Mouse (Mus musculus): ENCODE results near the gene Smarcc1. TPM values are rescaled to one million over a fixed set of nuclear protein-coding genes. Genes with fewer than 3 reads are reported as not detected.

Smarcc1 gene
- polyA plus RNA-seq, 2 experiments from 2014 or later = 23.4 to 24.1 TPM

DNA sequence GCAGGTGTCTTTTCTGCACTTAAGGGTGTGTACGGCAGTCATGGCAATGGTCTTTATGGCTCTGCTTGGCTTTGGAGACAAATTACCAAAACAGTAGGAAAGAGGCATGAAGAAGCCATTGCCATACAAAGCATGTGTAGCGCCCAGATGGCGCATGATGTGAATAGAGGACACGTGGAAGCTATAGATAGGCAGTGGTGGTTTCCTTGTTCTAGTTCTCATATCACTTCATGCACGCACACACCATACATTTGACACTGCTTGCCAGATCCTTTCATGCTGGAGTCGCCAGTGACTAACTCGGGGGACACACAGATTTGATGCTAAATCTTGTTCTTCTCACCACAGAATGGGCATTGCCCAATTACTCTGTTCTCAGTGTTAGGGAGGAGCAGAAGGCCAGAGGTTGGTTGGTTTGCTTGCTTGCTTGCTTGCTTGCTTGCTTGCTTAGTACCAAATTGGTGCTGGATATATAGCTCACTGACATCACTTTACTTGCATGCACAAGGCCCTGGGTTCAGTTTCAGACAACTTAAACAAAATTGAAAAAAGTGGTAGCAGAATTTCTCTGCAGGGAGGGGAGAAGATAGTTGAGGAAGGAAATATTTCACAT, 125.8 kb downstream of the Smarcc1 start, which contains the start of gene Cspg5:
Gene Cspg5 (plus strand): TSS at position 563 of the 613 bp plus-strand sequence.
- no peak for ATAC-seq

DNA sequence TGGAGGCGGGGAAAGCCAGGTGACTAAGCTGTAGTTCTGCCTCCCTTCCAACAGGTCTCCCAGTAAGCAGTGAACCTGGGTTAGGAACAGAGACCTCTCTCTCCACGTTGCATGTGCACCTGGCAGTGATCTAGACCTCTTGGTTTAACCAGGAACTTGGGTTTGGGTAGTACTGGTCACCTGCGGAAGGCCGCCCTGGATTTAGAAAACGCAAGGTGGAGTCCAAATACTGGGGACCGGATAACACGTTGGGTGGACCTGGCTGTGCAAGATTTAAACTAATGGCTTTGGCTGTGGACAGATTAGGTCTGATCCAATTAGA, 127.0 kb downstream of the Smarcc1 start:
- no peak for ATAC-seq

DNA sequence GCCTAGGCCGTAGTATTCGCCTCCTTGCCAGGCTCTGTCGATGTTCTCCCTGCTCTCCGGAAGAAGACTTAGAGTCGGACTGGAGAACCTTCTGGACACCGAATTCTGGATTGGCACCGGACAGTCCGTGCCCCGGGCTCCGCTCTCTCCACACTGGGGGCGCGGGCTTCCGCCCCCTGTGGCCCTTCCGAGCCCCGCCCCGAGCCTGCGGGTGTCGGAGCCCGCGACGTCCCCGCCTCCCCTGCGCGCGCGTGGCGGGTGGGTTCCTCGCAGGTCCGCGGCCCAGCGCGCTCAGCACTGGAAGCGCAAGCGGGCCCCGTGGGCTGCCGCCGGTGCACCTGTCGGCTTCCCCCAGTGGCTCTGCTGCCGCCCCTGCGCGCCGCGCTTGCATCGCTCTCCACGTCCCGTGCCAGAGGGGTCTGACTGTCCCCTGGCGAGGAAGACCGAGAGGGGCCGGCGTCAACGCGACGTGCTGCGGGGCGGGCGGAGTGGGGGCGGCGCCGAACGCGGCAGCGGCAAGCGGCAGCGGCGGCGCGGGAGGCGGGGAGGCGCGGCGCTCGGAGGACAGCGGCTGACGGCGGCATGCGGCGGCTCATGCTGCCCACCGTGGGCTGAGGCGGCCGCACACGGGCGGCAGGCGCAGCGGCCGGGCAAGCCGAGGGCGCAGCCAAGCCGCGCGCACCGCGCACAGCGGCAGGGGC, 127.5 kb downstream of the Smarcc1 start:
- no peak for ATAC-seq

DNA sequence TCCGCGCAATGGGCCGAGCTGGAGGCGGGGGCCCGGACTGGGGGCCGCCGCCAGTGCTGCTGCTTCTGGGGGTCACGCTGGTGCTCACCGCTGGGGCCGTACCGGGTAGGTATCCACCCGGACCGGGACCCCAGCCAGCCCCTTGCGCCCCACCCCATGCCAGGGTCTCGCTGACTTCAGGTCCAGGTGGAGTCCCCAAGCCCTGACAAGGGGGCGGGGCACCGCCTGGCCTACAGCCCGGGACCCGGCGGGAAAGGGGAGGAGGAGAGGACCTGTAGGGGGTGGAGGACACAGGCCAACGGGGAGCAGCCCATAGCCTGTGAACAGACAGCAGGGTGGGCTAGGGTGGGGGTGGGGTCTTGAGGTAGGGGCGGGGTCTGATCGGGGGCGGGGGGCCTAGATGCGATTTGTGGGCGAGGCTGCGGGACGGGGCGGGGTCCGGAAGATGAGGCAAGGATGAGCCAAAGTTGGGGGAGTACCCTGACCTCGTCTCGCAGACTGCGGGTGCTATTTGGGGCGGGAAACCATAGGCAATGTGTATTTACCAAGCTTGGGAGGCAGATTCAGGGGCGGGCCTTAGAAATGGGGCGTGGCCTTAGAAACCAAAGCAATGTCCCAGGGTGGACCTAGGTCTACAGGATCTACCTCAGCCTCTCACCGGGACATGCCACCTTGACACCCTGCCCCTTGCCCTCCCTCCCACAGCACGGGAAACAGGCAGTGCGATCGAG, 128.2 kb downstream of the Smarcc1 start:
- ATAC-seq = no peak

DNA sequence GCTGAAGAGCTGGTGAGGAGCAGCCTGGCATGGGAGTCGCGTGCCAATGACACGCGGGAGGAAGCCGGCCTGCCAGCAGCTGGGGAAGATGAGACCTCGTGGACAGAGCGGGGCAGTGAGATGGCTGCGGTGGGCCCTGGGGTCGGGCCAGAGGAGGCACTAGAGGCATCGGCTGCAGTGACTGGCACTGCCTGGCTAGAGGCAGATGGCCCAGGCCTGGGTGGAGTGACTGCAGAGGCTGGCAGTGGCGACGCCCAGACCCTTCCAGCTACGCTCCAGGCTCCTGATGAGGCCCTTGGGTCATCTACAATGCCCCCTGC, 128.8 kb downstream of the Smarcc1 start:
- ATAC-seq = no peak

DNA sequence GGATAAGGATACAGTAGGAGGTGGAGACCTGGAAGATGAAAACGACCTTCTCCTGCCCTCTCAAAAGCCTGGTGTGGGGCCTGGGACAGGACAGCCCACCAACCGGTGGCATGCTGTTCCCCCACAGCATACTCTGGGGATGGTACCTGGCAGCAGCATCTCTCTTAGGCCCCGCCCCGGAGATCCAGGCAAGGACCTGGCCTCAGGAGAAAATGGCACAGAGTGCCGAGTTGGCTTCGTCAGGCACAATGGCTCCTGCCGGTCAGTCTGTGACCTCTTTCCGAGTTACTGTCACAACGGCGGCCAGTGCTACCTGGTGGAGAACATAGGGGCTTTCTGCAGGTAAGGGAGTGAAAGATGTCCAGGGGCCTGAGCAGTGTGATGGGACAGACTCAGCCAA, 129.5 kb downstream of the Smarcc1 start:
- no peak for ATAC-seq

DNA sequence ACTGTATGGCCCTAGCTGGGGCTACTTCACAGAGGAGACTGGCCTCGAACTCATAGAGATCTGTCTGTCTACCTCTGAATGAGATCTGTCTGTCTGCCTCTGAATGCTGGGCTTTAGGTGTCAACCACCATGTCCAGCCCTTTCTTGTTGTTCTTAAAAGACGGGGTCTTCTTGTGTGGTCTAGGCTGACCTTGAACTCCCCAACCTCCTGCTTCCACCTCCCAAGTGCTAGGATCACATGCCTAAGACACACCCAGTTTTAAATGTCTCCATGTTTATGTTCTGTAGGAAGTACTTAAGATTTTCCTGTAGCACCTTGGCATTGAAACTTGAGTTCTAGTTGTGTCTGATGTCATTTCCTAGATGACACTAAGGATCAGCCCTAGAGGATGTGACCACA, 131.4 kb downstream of the Smarcc1 start:
- ATAC-seq = no peak

DNA sequence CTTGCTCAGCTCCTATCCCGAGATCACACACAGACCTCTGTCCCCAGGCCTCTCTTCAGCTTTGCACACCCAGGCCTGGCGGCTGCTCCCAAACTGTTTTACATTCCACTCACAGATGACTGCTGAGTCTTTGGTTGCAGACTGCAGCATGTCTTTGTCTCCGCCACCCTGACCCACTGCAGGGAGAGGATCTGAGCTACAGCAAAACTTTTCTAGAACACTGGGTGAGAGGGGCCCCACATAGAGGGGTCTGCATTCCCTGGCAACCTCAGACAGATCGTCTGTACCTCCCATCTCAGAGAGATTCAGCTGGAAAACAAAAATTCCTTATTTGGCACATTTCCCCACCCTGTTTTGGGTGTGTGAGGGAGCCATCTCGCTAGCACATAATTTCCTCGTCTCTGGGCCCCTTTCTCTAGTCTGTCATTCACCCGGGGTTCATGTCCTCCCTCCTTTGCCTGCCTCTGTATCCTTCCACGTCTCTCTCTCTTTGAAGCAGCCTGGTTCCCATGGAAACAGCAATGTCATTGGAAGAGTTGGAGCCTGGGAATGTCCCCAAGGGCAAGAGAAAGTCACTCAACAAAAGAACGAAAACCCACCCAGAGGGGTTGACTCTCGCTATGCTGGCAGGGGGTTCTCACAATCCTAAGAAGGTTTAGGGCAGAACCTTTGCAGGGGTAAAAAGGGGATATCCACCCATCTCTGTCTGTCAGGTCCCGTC, 132.5 kb downstream of the Smarcc1 start:
- ATAC-seq = no peak

DNA sequence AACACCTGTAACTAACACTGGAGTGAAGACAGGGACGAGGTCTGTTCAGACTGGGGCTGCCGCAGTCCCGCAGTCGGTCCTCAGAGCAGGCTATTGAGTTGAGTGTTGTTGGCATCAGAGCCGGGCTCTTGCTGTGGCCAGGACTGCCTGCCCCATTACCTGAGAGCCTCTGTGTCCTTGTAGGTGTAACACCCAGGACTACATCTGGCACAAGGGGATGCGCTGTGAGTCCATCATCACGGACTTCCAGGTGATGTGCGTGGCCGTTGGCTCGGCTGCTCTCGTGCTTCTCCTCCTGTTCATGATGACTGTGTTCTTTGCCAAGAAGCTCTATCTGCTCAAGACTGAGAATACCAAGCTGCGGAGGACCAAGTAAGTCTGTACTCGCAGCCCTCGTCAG, 133.3 kb downstream of the Smarcc1 start:
- no peak for ATAC-seq

DNA sequence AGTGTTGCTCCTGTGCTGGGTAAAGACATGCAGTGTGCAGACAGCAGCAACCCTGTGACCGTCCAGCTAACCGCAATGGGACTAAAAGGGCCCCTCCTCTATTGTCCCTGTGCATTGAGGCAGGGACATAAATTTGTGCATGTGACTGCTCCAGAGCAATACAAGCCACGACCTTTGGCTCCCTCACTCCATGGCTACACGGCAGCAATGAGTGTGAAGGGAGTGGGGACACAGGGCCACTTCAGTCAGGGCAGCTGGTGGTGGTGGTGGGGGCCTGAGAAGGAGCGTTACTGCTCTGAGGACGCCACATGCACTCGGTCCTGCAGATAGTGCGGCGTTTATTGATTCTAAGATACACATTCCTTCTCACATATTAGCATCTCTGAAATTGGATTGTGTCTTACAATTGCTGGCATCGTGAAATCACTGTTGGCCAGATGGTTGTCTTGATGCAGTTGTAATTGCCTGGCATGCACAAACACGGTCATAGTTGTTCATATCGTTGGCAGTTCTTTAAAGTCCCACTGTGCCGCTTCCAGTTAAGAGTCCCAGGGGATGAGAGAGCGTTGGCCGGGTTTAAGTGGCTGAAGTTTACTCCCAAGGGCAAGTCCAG, 138.0 kb downstream of the Smarcc1 start:
- ATAC-seq = no peak

DNA sequence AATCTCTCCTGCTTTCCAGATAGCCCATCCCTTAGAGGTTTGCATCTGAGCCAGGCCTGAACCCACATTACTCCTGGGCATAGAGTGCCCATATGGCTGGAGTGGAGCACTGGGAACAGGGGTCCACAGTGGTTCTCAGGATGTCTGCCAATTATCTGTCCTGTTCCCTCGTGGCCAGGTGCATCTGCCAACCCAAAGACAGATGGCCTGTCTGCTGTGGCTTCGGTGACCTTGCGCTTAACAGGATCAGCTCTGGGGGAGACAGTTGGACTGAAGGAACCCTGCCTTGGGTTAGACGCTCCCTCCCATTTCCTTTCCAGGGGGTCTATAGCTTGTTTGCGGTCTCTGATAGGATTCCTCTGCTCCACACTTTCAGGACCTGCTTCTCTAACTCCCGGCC, 141.1 kb downstream of the Smarcc1 start:
- ATAC-seq = no peak

DNA sequence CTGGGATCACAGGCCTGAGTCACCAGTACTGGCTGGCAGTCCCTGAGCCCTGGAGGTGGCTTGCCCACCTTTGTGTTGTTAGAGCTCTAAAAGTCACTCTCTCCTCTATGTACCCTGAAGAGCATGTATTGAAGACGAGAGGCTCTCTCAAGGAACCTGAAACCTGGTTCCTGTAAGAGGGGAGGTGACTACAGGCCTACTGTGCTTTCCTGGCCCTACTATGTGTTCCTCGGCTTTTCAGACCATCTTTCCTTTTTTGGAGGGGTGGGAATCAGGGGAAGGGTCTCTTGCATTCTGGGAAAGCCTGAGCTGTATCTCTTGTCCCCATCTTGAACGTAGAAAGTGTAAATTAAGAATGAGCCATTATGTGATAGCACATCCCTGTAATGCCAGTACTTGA, 141.6 kb downstream of the Smarcc1 start:
- ATAC-seq = no peak

DNA sequence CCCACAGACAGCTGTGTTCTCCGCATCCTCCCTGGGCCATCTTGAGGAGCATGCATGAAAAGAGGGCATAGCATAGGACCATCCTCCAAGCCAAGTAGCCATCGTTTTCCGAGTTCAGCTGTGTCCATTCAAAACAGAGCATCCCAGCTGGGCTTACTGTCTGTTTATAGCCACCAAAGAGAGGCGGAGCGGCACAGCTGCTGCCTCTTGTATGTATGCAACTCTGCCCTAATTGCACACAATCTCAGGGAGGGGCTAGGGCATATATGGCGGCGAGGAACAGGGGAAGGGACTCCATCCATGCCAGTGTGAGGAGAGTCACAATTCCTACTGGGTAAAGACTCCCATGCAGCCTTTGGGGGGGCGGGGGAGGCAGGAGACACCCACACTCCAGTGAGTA, 145.7 kb downstream of the Smarcc1 start:
- ATAC-seq = no peak

DNA sequence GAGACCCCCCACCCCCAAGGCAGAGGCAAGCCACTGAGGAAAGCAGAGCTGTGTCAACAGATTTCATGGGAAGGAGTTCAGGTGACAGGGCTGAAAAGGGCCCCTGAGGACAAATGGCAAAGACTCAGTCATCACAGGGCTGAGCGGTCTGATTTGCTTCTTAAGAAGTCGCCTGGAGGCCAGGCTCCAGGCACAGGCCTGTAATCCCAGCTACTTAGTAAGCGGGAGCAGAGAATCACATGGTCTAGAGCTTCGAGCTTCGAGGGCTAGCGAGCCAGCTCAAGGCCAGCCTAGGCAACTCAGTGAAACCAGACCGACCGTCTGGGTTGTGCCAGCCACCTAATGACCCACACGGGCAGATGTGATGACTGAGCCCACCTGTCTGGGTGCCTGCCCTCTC, 147.5 kb downstream of the Smarcc1 start:
- no peak for ATAC-seq

DNA sequence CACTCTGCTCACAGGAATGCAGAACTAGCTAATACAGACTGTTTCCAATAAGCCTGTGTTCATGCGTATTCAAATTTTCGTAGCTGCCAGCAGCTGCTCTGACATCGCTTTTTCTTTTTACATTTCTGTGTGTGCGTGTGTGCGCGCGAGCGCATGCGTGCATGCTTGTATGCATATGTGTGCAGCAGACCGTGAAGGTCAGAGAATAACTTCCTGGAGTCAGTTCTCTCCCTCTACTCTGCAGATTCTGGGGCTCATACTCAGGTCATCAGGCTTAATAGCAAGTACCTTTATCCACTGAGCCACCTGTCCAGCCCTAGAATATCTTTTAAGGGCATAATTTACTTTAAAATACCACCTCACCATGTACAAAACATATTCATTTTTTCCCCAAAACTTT, 150.9 kb downstream of the Smarcc1 start:
- ATAC-seq = no peak

DNA sequence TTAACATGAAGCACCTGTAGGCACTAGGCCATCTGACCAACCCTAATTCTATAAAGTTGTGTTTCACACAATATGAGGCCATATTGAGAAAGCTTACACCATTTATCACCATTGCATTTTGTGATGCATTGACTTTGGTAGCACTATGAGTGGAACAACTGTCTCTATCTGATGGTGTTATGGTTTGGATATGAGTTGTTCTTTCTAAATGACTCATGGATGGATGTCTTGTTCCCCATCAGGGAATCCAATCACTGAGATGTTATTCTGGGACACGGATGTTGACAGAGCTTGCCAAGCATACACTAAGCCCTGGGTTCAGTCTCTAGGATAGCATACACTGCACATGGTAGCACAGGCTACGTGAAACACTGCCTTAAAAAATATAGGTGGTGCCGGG, 154.8 kb downstream of the Smarcc1 start:
- ATAC-seq = no peak

DNA sequence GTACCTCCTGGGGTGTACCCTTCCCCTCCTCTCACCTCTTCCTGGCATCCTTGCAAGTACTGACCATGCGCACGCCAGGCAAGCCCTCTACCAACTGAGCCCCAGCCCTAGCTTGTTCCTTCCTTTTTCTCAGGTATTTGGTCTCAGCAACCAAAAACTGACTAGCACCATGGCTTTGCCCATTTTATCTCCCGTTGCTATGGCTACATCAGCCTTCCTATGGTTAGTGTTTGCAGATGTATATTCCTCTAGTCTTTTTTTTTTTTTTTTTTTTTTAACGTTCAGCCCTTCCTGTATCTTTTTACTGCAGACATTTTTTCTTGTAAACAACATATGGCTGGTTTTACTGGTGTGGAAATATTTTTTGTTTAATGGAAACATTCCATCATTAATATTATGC, 156.0 kb downstream of the Smarcc1 start:
- ATAC-seq = no peak

DNA sequence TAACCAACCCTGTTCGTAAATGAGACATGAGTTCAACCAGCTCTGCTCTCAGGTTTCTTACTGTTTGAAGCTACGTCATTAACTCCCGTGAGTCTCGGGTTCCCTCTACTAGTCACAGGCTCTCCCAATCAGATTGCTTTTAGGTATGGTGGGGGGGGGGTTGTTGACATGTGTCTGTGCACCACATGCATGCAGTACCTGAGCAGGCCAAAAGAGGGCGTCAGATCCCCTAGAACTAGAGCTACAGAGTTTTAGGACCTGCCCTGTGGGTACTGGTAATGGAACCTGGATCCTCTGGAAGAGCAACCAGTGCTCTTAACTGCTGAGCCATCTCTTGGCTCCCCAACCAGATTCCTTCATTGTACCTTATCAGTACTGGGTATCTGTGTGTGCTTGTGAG, 158.4 kb downstream of the Smarcc1 start:
- no peak for ATAC-seq

DNA sequence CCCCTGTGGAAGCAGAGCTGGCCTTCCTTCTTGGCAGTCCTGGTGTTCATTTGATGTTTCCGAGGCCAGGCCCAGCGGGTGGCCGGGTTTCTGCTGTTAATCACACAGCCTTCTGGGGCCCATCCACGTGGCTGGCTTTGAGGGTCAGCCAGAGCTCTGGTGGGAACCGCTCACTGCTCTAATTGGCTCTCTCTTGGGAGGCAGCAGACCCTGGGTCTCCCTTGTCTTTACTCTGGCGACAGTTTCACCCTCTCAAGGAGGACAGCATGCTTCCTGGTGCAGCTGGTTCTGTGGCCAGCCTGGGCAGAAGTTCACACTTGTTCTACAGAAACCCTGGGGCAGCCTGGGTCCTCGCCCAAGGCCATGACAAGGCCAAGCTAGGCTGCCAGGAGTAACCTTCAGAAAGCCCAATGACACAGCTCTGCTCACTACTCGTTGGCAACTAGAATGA, 159.9 kb downstream of the Smarcc1 start:
- no peak for ATAC-seq

DNA sequence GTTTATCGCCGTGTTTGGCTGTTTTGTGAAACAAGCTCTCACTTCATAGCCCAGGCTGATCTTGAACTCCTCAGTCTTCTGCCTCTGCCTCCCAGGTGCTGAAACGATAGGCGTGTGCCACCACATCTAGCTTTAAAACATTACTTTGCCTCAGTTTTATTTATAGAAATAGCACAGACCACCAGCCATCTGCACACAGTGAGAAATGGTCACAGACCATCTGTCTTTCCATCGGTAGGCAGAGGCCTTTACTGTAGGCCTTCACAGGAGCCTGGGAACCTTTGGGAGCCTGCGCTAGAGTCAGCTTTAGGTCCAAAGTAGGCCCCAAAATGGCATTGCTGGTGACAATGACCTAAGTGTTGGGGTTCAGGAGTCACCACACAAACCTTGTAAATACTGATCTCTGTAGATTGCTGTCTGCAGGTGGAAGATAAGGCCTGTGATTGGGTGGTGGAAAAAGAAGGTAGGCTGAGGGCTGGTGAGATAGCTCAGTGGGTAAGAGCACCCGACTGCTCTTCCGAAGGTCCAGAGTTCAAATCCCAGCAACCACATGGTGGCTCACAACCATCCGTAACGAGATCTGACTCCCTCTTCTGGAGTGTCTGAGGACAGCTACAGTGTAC, 166.7 kb downstream of the Smarcc1 start:
- ATAC-seq = no peak

DNA sequence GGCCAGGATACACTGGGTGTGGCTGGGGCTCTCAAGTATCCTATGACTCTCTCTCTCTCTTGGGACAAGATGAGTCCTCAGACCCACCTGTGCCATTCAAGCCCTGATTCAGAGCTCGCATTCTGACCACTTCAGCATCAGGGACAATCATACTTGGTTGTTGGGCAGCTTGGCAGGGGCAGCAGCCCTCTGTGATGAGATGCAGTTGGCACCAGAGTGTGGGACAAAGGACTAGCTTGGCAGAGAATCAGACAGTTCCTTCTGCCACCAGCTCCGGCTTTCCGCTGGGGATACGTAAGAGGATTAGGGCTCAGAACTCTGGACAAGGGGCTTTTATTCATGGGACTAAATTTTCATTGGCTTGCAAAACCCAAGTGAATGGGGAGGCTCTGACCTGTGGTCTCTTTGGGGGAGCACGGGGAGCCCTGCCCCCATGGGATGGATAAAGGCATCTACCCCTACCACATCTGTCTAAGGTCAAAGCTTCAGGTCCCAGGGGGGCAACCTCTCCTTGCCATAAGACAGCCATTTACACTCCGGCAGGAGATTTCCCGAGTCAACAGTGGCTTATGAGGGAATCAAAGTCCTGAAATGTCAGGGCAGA, 169.9 kb downstream of the Smarcc1 start:
- ATAC-seq = no peak
